Mouse (Mus musculus) embryonic fibroblast, embryonic 13.5 days (primary cell): Measurements from ENCODE around the gene Caskin2.

Experiments
- CTCF ChIP-seq: IDR thresholded peaks from 2 replicates; pipeline ENCODE4 v1.5.1; 2011; ENCODE audit warnings: mild to moderate bottlenecking, control low read depth, low read length, moderate library complexity, borderline replicate concordance; ENCODE audit not compliant: insufficient read depth
- POLR2A ChIP-seq: IDR thresholded peaks from 2 replicates; pipeline ENCODE4 v1.6.1; 2011; ENCODE audit warnings: low read depth, mild to moderate bottlenecking, control low read depth, low read length, moderate library complexity

DNA sequence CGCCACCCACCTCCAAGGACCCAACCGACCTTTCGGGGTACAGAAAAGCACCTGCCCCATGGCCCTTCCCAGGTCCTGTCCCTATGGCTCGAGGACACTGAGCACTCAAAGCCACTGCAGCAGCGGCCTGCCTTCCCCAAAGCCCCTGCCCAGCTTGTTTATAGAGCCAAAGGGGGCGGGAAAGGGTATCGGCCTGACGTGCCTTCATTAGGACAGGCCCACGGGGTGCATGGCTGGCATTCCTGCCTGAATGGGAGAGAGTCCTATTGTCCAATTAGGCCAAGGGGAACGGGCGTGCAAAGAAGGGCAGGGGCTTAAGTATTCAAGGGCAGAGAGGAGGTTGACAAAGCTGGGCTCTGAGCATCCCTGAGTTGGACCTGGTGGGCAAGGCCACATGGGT is 5.5 kb downstream of the Caskin2 start:
- no peak for TF ChIP-seq POLR2A
- TF ChIP-seq CTCF, result no peak
